Mouse (Mus musculus) right cerebral cortex, postnatal 14 days (tissue): ENCODE measurements around the gene Slc24a4.
A peak's percentile ranks its signal among the peaks of the same experiment; 100 is the strongest.

Source experiments
- DNase-seq: peaks from one replicate; pipeline ENCODE4 v3.0.0; 2022

Gene Slc24a4

DNA sequence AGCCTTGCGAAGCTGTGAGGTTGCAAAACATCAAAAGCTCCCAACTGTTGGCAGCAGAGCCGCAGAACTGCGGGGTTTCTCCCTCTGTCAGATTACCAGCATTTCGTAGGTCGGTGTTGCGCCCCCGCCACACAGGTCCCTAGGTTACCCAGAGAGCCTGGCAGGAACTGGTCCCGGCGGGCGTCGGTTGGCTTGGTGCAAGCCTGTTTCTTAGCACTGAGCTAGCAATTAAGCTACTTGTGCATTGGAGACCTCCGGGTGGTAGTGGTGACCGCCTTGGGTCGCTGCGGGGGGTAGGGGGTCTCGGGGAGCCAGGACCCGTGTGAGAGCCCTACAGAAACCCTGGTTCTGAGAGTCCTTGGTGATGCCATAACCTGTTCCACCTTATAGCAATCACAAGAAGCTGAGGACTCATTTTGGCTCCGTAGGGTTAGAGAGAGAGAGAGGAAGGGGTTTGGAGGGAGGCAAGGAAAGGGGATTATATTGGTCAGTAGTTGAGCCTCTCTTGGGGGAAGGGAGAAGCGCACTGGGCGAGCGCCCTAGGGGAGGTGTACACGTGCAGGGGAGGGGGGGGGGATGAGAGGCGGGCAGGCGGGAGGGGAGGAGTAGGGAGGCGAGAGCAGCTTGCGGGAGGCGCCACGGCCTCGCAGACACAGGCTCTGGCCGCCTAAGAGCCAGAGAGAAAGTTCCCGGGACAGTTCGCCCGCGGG, at the start of gene Slc24a4:
Slc24a4 (plus strand) TSS at position 653 of the 710 bp plus-strand sequence.
- DNase-seq: peak; percentile 29

- no peak for DNase-seq
These were observed 45.7 kb upstream of the Slc24a4 start for GRCm38 (mm10) chr12:102082648-102083425.

DNA sequence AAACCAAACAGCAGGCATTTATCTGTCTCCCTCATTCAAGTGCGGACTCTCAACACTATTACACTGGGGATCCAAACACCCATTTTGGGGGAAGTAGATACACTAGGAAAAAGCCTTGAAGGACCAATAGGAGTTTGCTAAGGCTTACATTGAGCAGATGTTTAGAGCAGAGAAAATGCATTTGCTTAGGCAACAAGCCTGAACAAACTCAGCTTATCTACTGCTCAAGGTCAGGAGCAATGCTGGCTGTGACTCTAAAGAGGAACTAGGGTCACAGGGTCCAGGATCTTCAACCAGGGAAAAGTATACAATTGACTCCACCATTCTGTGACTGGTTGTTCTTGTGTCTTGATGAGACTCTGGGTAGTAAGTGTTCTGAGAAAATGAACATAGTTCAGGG, 38.0 kb upstream of the Slc24a4 start:
- no peak for DNase-seq

- no peak for DNase-seq
These were observed 36.0 kb upstream of the Slc24a4 start for GRCm38 (mm10) chr12:102092342-102093094.

- no peak for DNase-seq
These were observed 22.5 kb upstream of the Slc24a4 start for GRCm38 (mm10) chr12:102105990-102106389.

- no peak for DNase-seq
These were observed 19.7 kb upstream of the Slc24a4 start for GRCm38 (mm10) chr12:102108851-102109250.

GRCm38 (mm10) chr12:102112491-102112890, 16.0 kb upstream of the Slc24a4 start:
- no peak for DNase-seq

DNA sequence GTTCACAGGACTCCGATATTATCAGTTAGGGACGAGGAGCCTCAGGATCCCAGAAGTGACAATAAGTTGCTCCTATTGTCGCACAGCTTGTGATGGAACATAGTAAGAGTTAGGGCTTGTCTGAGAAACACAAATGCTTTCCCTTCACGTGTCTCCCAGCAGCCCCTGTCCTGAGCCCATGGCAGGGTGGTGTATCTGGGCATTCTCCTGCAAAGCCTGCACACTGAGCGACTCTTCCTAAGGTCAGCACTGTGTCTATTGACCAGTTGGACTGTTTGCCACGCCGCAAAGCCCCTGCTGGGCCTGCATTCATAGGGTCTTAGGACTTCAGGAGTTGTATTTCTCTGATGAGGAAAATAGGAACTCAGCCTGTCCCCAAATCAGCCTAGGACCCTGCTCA, 15.6 kb upstream of the Slc24a4 start:
- no peak for DNase-seq

GRCm38 (mm10) chr12:102113391-102113790, 15.1 kb upstream of the Slc24a4 start:
- no peak for DNase-seq

DNA sequence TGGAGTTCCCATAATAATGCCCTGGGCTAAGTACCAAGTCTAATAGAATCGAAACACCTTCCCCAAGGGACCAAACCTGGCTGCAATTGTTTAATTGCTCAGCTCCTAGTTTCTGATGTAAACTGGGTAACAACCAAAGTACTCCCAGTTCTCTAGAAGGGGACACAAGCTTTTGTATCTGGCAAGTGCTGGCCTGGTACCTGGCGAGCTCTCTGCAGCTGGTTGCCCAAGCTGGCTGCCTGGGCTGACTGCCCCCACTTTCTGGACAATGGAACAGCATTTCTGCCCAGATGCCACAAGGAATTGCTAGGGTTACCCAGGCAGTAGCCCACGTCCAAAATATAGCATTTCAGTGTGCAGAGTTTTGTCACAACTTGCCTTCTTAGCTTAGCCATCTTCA, 12.0 kb upstream of the Slc24a4 start:
- no peak for DNase-seq

GRCm38 (mm10) chr12:102118014-102118413, 10.5 kb upstream of the Slc24a4 start:
- DNase-seq: no peak

GRCm38 (mm10) chr12:102127601-102128000, 932 bp upstream of the Slc24a4 start:
- no peak for DNase-seq

GRCm38 (mm10) chr12:102128791-102129507, 416 bp downstream of the Slc24a4 start:
- DNase-seq: peak; percentile 77

GRCm38 (mm10) chr12:102129508-102130030, 1.0 kb downstream of the Slc24a4 start:
- DNase-seq: no peak

DNA sequence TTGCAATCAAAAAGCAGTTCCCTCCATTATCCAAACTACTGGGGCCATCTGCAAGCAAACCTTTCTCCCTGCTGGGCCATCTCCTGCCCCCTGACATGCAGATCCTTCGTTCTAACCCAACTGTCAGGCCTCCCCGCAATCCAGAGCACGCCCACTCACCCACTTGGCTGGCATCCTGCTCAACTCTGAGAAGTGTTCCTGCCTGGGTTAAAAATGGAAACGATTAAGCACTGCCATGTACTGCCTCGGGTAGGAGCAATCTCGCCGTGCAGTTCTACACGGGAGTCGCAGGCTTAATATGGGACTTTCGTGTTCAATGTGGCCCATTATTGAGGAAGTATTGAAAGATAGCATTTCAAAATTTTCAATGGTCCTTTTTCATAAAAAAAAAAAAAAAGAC, 11.2 kb downstream of the Slc24a4 start:
- peak; percentile 36 for DNase-seq

GRCm38 (mm10) chr12:102141330-102141729, 12.8 kb downstream of the Slc24a4 start:
- no peak for DNase-seq

DNA sequence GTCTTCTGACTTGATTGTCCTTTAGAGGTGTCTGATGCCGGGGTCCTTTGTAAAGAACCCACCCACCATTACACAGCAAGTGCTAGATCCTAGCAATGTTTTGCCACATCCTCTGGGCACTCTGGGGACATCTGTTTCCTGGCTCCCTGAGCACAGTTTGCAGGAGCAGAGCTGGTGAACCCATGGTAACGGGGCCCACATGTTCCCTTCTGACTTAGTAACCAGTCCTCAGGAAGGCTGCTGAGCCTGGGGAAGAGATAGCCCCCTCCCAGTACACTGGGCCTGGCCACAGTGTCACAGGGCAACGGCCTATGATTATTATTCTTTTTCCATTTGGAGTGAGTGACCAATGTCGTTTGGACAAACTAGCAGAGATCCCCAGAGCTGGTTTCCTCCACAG, 19.1 kb downstream of the Slc24a4 start:
- DNase-seq: no peak

- peak; percentile 24 for DNase-seq
These were observed 20.2 kb downstream of the Slc24a4 start for GRCm38 (mm10) chr12:102148746-102149145.

GRCm38 (mm10) chr12:102151185-102151584, 22.7 kb downstream of the Slc24a4 start:
- no peak for DNase-seq

- DNase-seq: no peak
These were observed 25.3 kb downstream of the Slc24a4 start for GRCm38 (mm10) chr12:102153796-102154195.

DNA sequence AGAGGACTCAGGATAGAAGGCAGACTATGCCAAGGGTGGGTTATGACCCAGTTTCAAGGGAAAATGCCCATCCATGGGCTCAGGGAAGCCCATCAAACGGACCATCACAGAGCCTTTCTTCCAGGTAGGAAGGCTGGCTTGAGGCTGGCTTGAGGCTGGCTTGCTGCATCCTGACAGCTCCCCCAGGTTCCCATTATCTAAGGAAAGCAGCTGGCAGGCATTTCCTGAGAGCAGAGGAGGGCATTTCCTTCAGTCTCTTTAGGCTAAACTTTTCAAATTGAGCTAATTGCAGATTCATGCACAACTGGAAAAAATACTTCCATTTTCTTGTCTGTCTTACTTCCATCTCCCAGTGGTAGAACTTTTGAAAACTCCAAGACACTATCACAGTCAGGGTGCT, 26.3 kb downstream of the Slc24a4 start:
- no peak for DNase-seq

DNA sequence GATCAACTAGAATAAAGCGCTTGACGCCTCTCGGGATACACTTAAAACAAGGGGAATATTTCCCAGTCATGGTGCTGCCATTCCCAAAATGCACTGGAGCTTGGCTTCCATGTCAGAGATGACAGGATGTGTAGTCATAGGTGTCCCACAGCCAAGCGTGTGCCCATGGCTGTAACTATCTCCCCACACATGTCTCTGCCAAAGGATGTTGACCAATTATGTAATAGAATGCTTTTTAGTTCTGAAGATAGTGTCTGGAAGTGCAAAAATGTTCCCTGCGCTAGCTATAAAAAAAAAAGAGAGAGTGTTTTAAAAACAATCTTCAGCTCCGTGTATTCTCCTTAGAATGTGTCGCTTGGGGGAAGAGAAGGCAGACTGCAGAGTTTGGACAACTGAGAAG, 36.1 kb downstream of the Slc24a4 start:
- DNase-seq: no peak
